Mouse (Mus musculus) erythroblast, embryonic 14.5 days (primary cell): ENCODE data around the gene Phactr2.

Experiments used
- GATA1 ChIP-seq: IDR thresholded peaks from 2 replicates; pipeline ENCODE4 v1.6.1; 2012; ENCODE audit warnings: low read length, inconsistent platforms, mixed read lengths
- TAL1 ChIP-seq: IDR thresholded peaks from 3 replicates; pipeline ENCODE4 v1.6.1; 2012; ENCODE audit warnings: low read length, inconsistent platforms, mixed read lengths

- TF ChIP-seq TAL1 (no peak), GATA1 (no peak)
Measured at GRCm38 (mm10) chr10:13209061-13209460, 265.2 kb downstream of the Phactr2 start.
